Mouse (Mus musculus) small intestine, adult 2 months (tissue): ENCODE measurements around the gene Prss29.

Experiments used
- CTCF ChIP-seq: fragments of 200-500 bp; IDR thresholded peaks from 2 replicates; pipeline ENCODE4 v1.5.1; 2012; ENCODE audit warnings: low read depth, mild to moderate bottlenecking, control low read depth, inconsistent platforms, low read length, moderate library complexity, mixed read lengths; ENCODE audit not compliant: insufficient replicate concordance, insufficient read length; ENCODE audit errors: extremely low read depth
- POLR2A ChIP-seq: fragments of 200-500 bp; IDR thresholded peaks from 2 replicates; pipeline ENCODE4 v1.6.1; 2012; ENCODE audit warnings: low read depth, mild to moderate bottlenecking, control low read depth, inconsistent platforms, low read length, moderate library complexity

- TF ChIP-seq CTCF, result peak; percentile 72; the same call in 1 of the 2 replicates
- TF ChIP-seq POLR2A, result no peak
Measured at GRCm38 (mm10) chr17:25363726-25364125, 45.3 kb downstream of the Prss29 start.
